Mouse (Mus musculus) lung, adult 10 weeks (tissue): ENCODE results near the gene Gm39566. TPM values are rescaled to one million over a fixed set of nuclear protein-coding genes. Genes with fewer than 3 reads are reported as not detected.

ENCODE experiments used
- polyA plus RNA-seq: library from polyadenylated mRNA; stranded (reverse); fragments of 350-450 nt; fragmentation: Illumina TruSeq; extraction: RNeasy Lipid Tissue Mini Kit (QIAGEN cat#74804); gene quantifications from one replicate; pipeline ENCODE4 v1.2.3, GENCODE M21; 2014; ENCODE audit warnings: low read depth, low replicate concordance; ENCODE audit not compliant: insufficient read depth

Gm39566 gene
- not detected for polyA plus RNA-seq

GRCm38 (mm10) chr11:69815155-69815554, at the start of gene Gm39566:
Gm39566 (minus strand) TSS chr11:69815298.

GRCm38 (mm10) chr11:69858113-69858998, 43.3 kb upstream of the Gm39566 start, which contains the start of gene Tnk1:
Tnk1 (minus strand) TSS chr11:69858730.

GRCm38 (mm10) chr11:69846198-69846680, 31.1 kb upstream of the Gm39566 start, which contains the start of gene Plscr3:
Plscr3 (plus strand) TSS chr11:69846376.

DNA sequence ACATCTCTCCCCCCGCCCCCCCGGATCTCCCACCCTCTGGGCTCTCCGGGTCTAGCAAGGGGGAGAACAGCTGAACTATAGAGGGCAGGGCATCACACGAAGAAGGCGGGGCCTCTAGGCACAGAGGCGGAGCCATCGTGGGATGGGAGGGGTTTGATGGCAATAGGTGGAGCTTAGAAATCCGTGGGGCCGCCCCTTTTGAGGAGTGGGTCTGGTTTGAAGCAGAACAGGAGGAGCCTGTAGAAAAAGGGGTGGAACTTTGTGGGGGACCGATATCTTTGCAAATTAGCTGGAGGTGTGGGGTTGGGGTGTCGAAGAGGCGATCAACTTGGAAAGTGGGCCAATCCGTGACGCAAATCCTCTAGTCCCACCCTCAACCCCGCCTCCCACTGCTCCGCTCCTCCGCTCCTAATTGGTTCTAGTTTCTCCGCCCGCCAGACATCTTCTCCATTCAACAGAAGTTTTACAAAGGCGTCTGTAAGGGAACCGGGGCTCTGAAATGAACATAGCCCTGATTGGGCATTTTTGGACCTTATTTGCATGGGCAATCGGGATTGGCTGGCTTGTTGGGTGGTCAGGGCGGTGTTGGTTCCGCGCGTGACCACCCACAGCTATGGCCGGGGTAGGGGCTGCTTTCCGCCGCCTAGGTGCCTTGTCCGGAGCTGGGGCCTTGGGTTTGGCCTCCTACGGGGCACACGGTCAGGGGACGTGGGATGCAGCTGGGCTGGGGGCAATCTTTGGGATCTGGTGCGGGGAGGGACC, 23.0 kb upstream of the Gm39566 start, which contains the start of gene Tmem256:
Gene Tmem256 (plus strand): TSS at position 563 of the 762 bp plus-strand sequence.

DNA sequence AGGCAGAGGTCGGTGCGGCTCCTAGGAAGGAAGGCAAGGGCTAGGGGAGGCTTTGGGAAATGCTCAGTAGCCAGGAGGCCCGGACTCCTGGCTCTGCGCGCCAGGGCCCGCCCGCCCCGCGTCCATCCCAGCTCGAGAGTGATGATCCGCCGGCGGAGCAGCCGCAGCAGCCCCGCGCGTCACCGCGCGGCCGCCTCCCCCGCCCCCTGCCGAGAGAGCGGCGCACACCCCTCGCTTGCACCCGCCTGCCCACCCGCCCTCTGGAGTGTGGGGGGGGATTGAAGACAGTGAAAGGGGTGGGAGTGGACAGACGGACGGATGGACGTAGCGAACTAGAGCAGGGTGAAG, 22.5 kb upstream of the Gm39566 start, which contains the start of gene Nlgn2:
Gene Nlgn2 (minus strand): TSS at position 181 of the 348 bp plus-strand sequence.

GRCm38 (mm10) chr11:69822080-69822479, 7.0 kb upstream of the Gm39566 start, which contains the start of gene Spem1:
Spem1 (minus strand) TSS chr11:69822180.

GRCm38 (mm10) chr11:69818365-69818764, 3.3 kb upstream of the Gm39566 start, which contains the start of gene Spem2:
Spem2 (minus strand) TSS chr11:69818465.

DNA sequence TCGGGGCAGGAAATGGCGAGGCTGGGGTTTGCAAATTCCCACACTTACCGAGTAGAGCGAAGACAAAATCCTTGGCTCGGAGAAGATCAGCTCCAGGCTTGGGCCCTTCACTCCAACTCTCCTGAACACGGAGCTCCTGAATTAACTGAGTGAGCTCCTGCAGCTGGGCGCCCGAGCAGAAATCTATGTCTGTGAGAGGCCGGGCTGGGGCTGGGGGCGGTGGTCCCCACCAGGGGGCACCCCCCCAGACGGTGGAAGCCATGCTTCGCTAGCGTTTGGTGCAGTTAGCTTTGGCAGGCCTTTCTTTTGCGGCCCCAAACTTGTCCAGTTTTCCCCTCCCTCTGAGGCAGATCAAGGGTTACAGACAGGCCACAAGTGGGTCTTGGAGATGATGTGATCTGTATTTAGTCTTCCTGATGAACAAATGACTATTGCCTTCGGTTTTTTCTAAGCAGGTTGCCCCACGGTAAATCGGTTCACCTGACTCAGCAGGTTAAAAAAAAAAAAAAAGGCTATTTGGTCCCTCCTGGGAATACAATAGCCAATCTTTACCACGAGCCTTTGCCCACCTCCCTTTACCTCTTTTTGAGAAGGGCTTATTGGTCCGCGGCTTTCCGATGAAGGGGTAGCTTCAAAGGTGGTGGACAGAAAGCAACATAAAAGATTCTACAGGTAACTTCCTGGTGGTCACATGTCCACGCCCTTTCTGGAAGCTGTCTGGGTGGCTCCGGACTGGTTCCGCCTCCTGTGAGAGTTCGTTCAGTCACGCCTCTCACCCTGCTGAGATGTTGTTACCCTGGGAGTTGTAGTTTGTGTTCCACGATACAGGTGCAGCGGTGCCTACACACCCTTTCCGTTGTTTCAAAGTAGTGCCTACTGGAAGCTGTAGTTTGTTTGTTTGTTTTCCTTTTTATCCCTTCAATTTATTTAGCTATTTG, 9.9 kb downstream of the Gm39566 start, which contains the start of gene Tmem102:
Gene Tmem102 (minus strand): TSS at position 653 of the 938 bp plus-strand sequence.

GRCm38 (mm10) chr11:69801379-69801977, 13.6 kb downstream of the Gm39566 start, which contains the start of gene Fgf11:
Fgf11 (minus strand) TSS chr11:69801857.

GRCm38 (mm10) chr11:69795168-69795982, 19.7 kb downstream of the Gm39566 start, which contains the start of gene Chrnb1:
Chrnb1 (minus strand) TSS chr11:69795943.

GRCm38 (mm10) chr11:69765221-69766125, 49.6 kb downstream of the Gm39566 start, which contains the start of gene Zbtb4:
Zbtb4 (plus strand) TSS chr11:69765912.

DNA sequence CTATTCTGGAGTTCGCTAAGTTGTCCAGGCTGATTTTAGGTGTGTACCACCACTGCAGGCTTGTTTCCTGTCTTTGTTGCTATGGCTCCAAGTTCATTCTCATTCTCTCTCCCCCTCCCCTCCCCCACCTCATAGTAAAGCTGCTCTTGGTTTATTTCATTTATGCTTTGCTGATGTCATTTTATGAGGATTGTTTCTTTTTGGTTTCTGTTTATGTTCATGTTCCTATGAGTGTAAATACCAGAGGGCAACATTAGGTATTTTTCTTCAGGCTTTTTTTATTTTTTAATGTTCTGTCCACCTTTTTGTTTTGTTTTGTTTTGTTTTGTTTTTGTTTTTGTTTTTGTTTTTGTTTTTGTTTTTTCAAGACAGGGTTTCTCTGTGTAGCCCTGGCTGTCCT, 53.2 kb downstream of the Gm39566 start, which contains the start of gene Slc35g3:
Gene Slc35g3 (minus strand): TSS at position 101 of the 400 bp plus-strand sequence.

Other genes starting within 250 kb of the Gm39566 start
- 10.4 TPM for gene Wrap53, start 235.0 kb downstream of the Gm39566 start, polyA plus RNA-seq
- 26.0 TPM for gene Trp53, start 234.9 kb downstream of the Gm39566 start, polyA plus RNA-seq
- 5.4 TPM for gene Atp1b2, start 209.4 kb downstream of the Gm39566 start, polyA plus RNA-seq
- gene Shbg, start 197.4 kb downstream of the Gm39566 start, polyA plus RNA-seq, result not detected
- gene Sat2, start 193.3 kb downstream of the Gm39566 start, polyA plus RNA-seq, result 4.7 TPM
- gene Fxr2, start 182.3 kb downstream of the Gm39566 start, polyA plus RNA-seq, result 39.7 TPM
- gene Sox15, start 160.0 kb downstream of the Gm39566 start, polyA plus RNA-seq, result not detected
- 53.4 TPM for gene Mpdu1, start 152.7 kb downstream of the Gm39566 start, polyA plus RNA-seq
- gene Cd68, start 149.1 kb downstream of the Gm39566 start, polyA plus RNA-seq, result 44.2 TPM
- 289 TPM for gene Eif4a1, start 142.9 kb downstream of the Gm39566 start, polyA plus RNA-seq
- gene Senp3, start 133.2 kb downstream of the Gm39566 start, polyA plus RNA-seq, result 47.0 TPM
- 23.3 TPM for gene Tnfsf13, start 129.5 kb downstream of the Gm39566 start, polyA plus RNA-seq
- 48.4 TPM for gene Tnfsf12, start 119.4 kb downstream of the Gm39566 start, polyA plus RNA-seq
- gene Tnfsfm13, start 119.2 kb downstream of the Gm39566 start, polyA plus RNA-seq, result 24.8 TPM
- 16.2 TPM for gene Polr2a, start 56.7 kb downstream of the Gm39566 start, polyA plus RNA-seq
- 0.85 TPM for gene Slc35g3, start 53.3 kb downstream of the Gm39566 start, polyA plus RNA-seq
- gene Zbtb4, start 49.4 kb downstream of the Gm39566 start, polyA plus RNA-seq, result 25.6 TPM
- 10.1 TPM for gene Chrnb1, start 19.4 kb downstream of the Gm39566 start, polyA plus RNA-seq
- 3.4 TPM for gene Fgf11, start 13.4 kb downstream of the Gm39566 start, polyA plus RNA-seq
- gene Tmem102, start 9.7 kb downstream of the Gm39566 start, polyA plus RNA-seq, result 4.9 TPM
- gene Spem2, start 3.2 kb upstream of the Gm39566 start, polyA plus RNA-seq, result not detected
- not detected for gene Spem1, start 6.9 kb upstream of the Gm39566 start, polyA plus RNA-seq
- 5.3 TPM for gene Nlgn2, start 22.5 kb upstream of the Gm39566 start, polyA plus RNA-seq
- 375 TPM for gene Tmem256, start 23.2 kb upstream of the Gm39566 start, polyA plus RNA-seq
- 65.1 TPM for gene Plscr3, start 31.1 kb upstream of the Gm39566 start, polyA plus RNA-seq
- 5.1 TPM for gene Tnk1, start 43.4 kb upstream of the Gm39566 start, polyA plus RNA-seq
- not detected for gene Tmem95, start 62.7 kb upstream of the Gm39566 start, polyA plus RNA-seq
- 11.2 TPM for gene Kctd11, start 66.1 kb upstream of the Gm39566 start, polyA plus RNA-seq
- gene Acap1, start 80.2 kb upstream of the Gm39566 start, polyA plus RNA-seq, result 9.7 TPM
- gene 2810408A11Rik, start 85.7 kb upstream of the Gm39566 start, polyA plus RNA-seq, result 0.77 TPM
- gene Neurl4, start 85.8 kb upstream of the Gm39566 start, polyA plus RNA-seq, result 9.9 TPM
- gene Gps2, start 98.6 kb upstream of the Gm39566 start, polyA plus RNA-seq, result 43.0 TPM
- 466 TPM for gene Eif5a, start 106.7 kb upstream of the Gm39566 start, polyA plus RNA-seq
- gene Ybx2, start 120.5 kb upstream of the Gm39566 start, polyA plus RNA-seq, result 1.3 TPM
- gene Slc2a4, start 132.9 kb upstream of the Gm39566 start, polyA plus RNA-seq, result 8.1 TPM
- 60.8 TPM for gene Cldn7, start 149.5 kb upstream of the Gm39566 start, polyA plus RNA-seq
- 86.4 TPM for gene Ctdnep1, start 165.9 kb upstream of the Gm39566 start, polyA plus RNA-seq
- 40.7 TPM for gene Elp5, start 167.2 kb upstream of the Gm39566 start, polyA plus RNA-seq
- 466 TPM for gene Gabarap, start 175.8 kb upstream of the Gm39566 start, polyA plus RNA-seq
- 39.5 TPM for gene Phf23, start 180.5 kb upstream of the Gm39566 start, polyA plus RNA-seq
- gene Dvl2, start 185.3 kb upstream of the Gm39566 start, polyA plus RNA-seq, result 6.0 TPM
- 82.7 TPM for gene Acadvl, start 200.1 kb upstream of the Gm39566 start, polyA plus RNA-seq
- 7.3 TPM for gene Dlg4, start 201.6 kb upstream of the Gm39566 start, polyA plus RNA-seq
- gene Asgr1, start 238.8 kb upstream of the Gm39566 start, polyA plus RNA-seq, result 13.1 TPM